Mouse (Mus musculus) MEL (cell line): ENCODE measurements around the gene Prox1. TPM values are rescaled to one million over a fixed set of nuclear protein-coding genes. Genes with fewer than 3 reads are reported as not detected.

Experiments
- DNase-seq: peaks from one replicate; pipeline ENCODE4 v3.0.0; 2011; ENCODE audit warnings: low read depth, low spot score
- H3K27ac ChIP-seq: 2 replicates; pipeline ENCODE4 v1.5.1; 2012; ENCODE audit warnings: low read depth, mild to moderate bottlenecking, control low read depth, low read length, moderate library complexity; ENCODE audit not compliant: control insufficient read depth
- H3K27me3 ChIP-seq, 2 experiments: fragments of 150-350 bp in 1 of 2; sonication (generic) in 1 of 2; 2 replicates each; pipeline ENCODE4 v1.6.1; 2012; ENCODE audit warnings: low read length in 2 of 2, mild to moderate bottlenecking in 2 of 2, improper control_type of control experiment in 1 of 2, moderate library complexity in 1 of 2; ENCODE audit not compliant: insufficient read depth in 2 of 2, control insufficient read depth in 1 of 2
- H3K36me3 ChIP-seq, 2 experiments: 2 replicates each; pipeline ENCODE4 v1.6.1; 2012 to 2014; ENCODE audit warnings: low read length in 2 of 2, improper control_type of control experiment in 1 of 2, inconsistent platforms in 1 of 2, mild to moderate bottlenecking in 1 of 2; ENCODE audit not compliant: insufficient read depth in 2 of 2, control insufficient read depth in 1 of 2
- H3K4me1 ChIP-seq, 2 experiments: fragments of 150-350 bp in 1 of 2; sonication (generic) in 1 of 2; 2 replicates each; pipeline ENCODE4 v1.6.1; 2012; ENCODE audit warnings: low read length in 2 of 2, improper control_type of control experiment in 1 of 2, mild to moderate bottlenecking in 1 of 2; ENCODE audit not compliant: insufficient read depth in 2 of 2, control insufficient read depth in 1 of 2
- H3K4me3 ChIP-seq, 2 experiments: fragments of 150-350 bp in 1 of 2; sonication (generic) in 1 of 2; 2 replicates each; pipeline ENCODE4 v1.5.1; 2012; ENCODE audit warnings: low read depth in 2 of 2, low read length in 2 of 2, mild to moderate bottlenecking in 2 of 2, moderate library complexity in 2 of 2, control low read depth in 1 of 2, improper control_type of control experiment in 1 of 2; ENCODE audit not compliant: control insufficient read depth in 1 of 2, insufficient read depth in 1 of 2
- H3K79me2 ChIP-seq: 2 replicates; pipeline ENCODE4 v1.6.1; 2012; ENCODE audit warnings: mild to moderate bottlenecking, low read length, moderate library complexity; ENCODE audit not compliant: control insufficient read depth, poor library complexity, insufficient read depth
- H3K9ac ChIP-seq: 2 replicates; pipeline ENCODE4 v1.6.1; 2012; ENCODE audit warnings: low read depth, mild to moderate bottlenecking, control low read depth, low read length, moderate library complexity; ENCODE audit not compliant: control insufficient read depth, poor library complexity, severe bottlenecking
- H3K9me3 ChIP-seq: fragments of 150-350 bp; sonication (generic); replicated peaks from 2 replicates; pipeline ENCODE4 v1.6.1; 2012; ENCODE audit warnings: mild to moderate bottlenecking, low read length, improper control_type of control experiment, moderate library complexity; ENCODE audit not compliant: insufficient read depth
- BHLHE40 ChIP-seq: IDR thresholded peaks from 2 replicates; pipeline ENCODE4 v1.6.1; 2012; ENCODE audit warnings: low read depth, mild to moderate bottlenecking, inconsistent platforms, low read length, improper control_type of control experiment, borderline replicate concordance
- CHD2 ChIP-seq: IDR thresholded peaks from 2 replicates; pipeline ENCODE4 v1.6.1; 2011; ENCODE audit warnings: low read length, improper control_type of control experiment
- CTCF ChIP-seq, 3 experiments: IDR thresholded peaks in 2 of 3; conservative IDR thresholded peaks in 1 of 3; 2 replicates each; pipeline ENCODE4 v1.5.1; 2011 to 2012; ENCODE audit warnings: low read length in 3 of 3, low read depth in 2 of 3, mild to moderate bottlenecking in 2 of 3, improper control_type of control experiment in 1 of 3, inconsistent platforms in 1 of 3, mixed read lengths in 1 of 3, moderate library complexity in 1 of 3; ENCODE audit not compliant: control insufficient read depth in 1 of 3, insufficient read depth in 1 of 3, poor library complexity in 1 of 3, severe bottlenecking in 1 of 3
- GABPA ChIP-seq: IDR thresholded peaks from 2 replicates; pipeline ENCODE4 v1.6.1; 2012; ENCODE audit warnings: low read depth, mild to moderate bottlenecking, inconsistent platforms, low read length, improper control_type of control experiment, moderate library complexity
- JUND ChIP-seq: IDR thresholded peaks from 2 replicates; pipeline ENCODE4 v1.6.1; 2011; ENCODE audit warnings: low read depth, mild to moderate bottlenecking, improper control_type of control experiment, low read length
- MAZ ChIP-seq: IDR thresholded peaks from 2 replicates; pipeline ENCODE4 v1.6.1; 2012; ENCODE audit warnings: low read depth, mild to moderate bottlenecking, inconsistent platforms, low read length, improper control_type of control experiment
- MEF2A ChIP-seq: IDR thresholded peaks from 2 replicates; pipeline ENCODE4 v1.6.1; 2014; ENCODE audit warnings: low read depth, mild to moderate bottlenecking, inconsistent platforms, low read length, improper control_type of control experiment; ENCODE audit not compliant: poor library complexity, insufficient replicate concordance, severe bottlenecking; ENCODE audit errors: extremely low read depth
- MXI1 ChIP-seq: IDR thresholded peaks from 2 replicates; pipeline ENCODE4 v1.6.1; 2011; ENCODE audit warnings: mild to moderate bottlenecking, low read depth, low read length, improper control_type of control experiment
- MYB ChIP-seq: IDR thresholded peaks from 2 replicates; pipeline ENCODE4 v1.6.1; 2011; ENCODE audit warnings: mild to moderate bottlenecking, low read depth, low read length, improper control_type of control experiment
- MYC ChIP-seq: IDR thresholded peaks from 2 replicates; pipeline ENCODE4 v1.6.1; 2011; ENCODE audit warnings: low read depth, mild to moderate bottlenecking, low read length, improper control_type of control experiment, moderate library complexity
- NELFE ChIP-seq: IDR thresholded peaks from 2 replicates; pipeline ENCODE4 v1.6.1; 2011; ENCODE audit warnings: low read depth, low read length, improper control_type of control experiment
- POLR2AphosphoS2 ChIP-seq: IDR thresholded peaks from 2 replicates; pipeline ENCODE4 v1.6.1; 2011; ENCODE audit warnings: low read length, improper control_type of control experiment
- POLR2AphosphoS5 ChIP-seq: IDR thresholded peaks from 2 replicates; pipeline ENCODE4 v1.6.1; 2012; ENCODE audit warnings: low read depth, borderline replicate concordance, mild to moderate bottlenecking, inconsistent platforms, low read length, moderate library complexity, mixed read lengths
- RAD21 ChIP-seq: IDR thresholded peaks from 2 replicates; pipeline ENCODE4 v1.6.1; 2011; ENCODE audit warnings: mild to moderate bottlenecking, low read depth, low read length, improper control_type of control experiment
- RCOR1 ChIP-seq: IDR thresholded peaks from 2 replicates; pipeline ENCODE4 v1.6.1; 2012; ENCODE audit warnings: low read depth, mild to moderate bottlenecking, inconsistent platforms, low read length, improper control_type of control experiment
- SIN3A ChIP-seq: IDR thresholded peaks from 2 replicates; pipeline ENCODE4 v1.6.1; 2012; ENCODE audit warnings: low read length, improper control_type of control experiment, inconsistent platforms
- SMC3 ChIP-seq: IDR thresholded peaks from 2 replicates; pipeline ENCODE4 v1.6.1; 2011; ENCODE audit warnings: low read depth, low read length, improper control_type of control experiment
- USF1 ChIP-seq: IDR thresholded peaks from 2 replicates; pipeline ENCODE4 v1.6.1; 2014; ENCODE audit warnings: low read depth, mild to moderate bottlenecking, inconsistent platforms, low read length, improper control_type of control experiment, moderate library complexity
- USF2 ChIP-seq, 2 experiments: IDR thresholded peaks; 2 replicates each; pipeline ENCODE4 v1.6.1; 2011 to 2012; ENCODE audit warnings: improper control_type of control experiment in 2 of 2, low read length in 2 of 2, borderline replicate concordance in 1 of 2, inconsistent platforms in 1 of 2, low read depth in 1 of 2, mild to moderate bottlenecking in 1 of 2; ENCODE audit not compliant: insufficient read depth in 1 of 2
- ZKSCAN1 ChIP-seq: IDR thresholded peaks from 2 replicates; pipeline ENCODE4 v1.6.1; 2012; ENCODE audit warnings: low read depth, mild to moderate bottlenecking, inconsistent platforms, low read length, improper control_type of control experiment, moderate library complexity
- ZNF384 ChIP-seq: IDR thresholded peaks from 2 replicates; pipeline ENCODE4 v1.6.1; 2012; ENCODE audit warnings: low read depth, mild to moderate bottlenecking, inconsistent platforms, low read length, improper control_type of control experiment
- polyA plus RNA-seq, 2 experiments: library from polyadenylated mRNA; stranded (reverse) in 1 of 2; unstranded in 1 of 2; fragments of >175 nt in 1 of 2; fragments of >200 nt in 1 of 2; gene quantifications; 2 replicates each; pipeline versions ENCODE4 v1.2.1 to v1.2.4; 2012; ENCODE audit warnings: low replicate concordance in 2 of 2, low read depth in 1 of 2; ENCODE audit not compliant: insufficient read length in 2 of 2, insufficient read depth in 1 of 2, missing spikeins in 1 of 2
- total RNA-seq: library from RNA; depleted of rRNA; stranded (reverse); fragments of 300-350 nt; gene quantifications from 2 replicates; pipeline ENCODE4 v1.2.3, GENCODE M21; 2012

Gene Prox1
- total and polyA plus RNA-seq, 3 experiments: not detected

DNA sequence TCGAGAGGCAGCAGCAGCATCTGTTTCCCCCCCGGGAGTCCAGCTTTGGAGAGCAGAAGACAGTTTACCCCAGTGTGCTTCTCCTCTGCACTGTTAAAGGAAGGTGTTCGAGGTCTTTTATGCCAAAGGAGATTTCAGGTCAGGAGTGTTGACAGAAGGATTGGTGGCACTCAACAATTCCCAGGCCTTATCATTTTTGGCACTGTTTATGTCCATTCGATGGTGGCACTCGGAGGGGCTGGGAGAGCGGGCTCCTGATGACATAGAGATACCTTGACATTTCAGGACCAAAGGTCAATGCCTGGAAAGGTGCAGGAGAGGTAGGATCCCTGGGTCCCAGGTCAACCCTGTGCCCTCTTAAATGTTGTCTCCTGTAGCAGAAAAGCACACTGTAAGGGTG, 31.2 kb upstream of the Prox1 start:
- TF ChIP-seq RCOR1 (no peak), JUND (no peak), SIN3A (no peak)
- no peaks in the 10 kb centered on the region for H3K36me3 ChIP-seq
- no peaks in the 10 kb centered on the region for H3K9me3 ChIP-seq
- no peak overlapping the region for H3K27ac ChIP-seq
- H3K4me3 ChIP-seq: no peak overlapping the region
- H3K9ac ChIP-seq: no peak overlapping the region
- DNase-seq: no peak
- H3K27me3 ChIP-seq: no peaks in the 10 kb centered on the region
- H3K4me1 ChIP-seq: no peaks in the 10 kb centered on the region
- H3K79me2 ChIP-seq: no peaks in the 10 kb centered on the region

DNA sequence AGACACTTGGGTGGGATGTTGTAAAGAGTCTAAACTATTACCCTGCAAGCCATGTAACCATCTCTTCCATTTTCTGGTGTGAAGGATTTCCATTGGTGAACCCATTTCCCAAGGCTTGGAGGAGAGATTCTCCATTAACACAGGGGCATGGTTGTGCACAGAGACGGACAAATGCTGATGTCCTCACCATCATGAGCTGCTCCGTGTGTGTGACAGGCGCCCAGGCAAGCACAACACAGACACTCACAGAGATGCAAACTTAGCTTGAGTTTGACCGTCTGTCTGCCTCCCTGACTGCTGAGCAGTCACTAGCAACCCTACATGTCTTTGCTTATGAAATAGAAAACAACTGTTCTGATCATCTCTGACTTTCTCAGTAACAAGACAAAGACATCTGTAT, 30.5 kb upstream of the Prox1 start:
- Histone ChIP-seq H3K4me3 (no peak overlapping the region), H3K9me3 (no peaks in the 10 kb centered on the region), H3K27me3 (no peaks in the 10 kb centered on the region), H3K4me1 (no peaks in the 10 kb centered on the region), H3K9ac (no peak overlapping the region), H3K79me2 (no peaks in the 10 kb centered on the region), H3K36me3 (no peaks in the 10 kb centered on the region), H3K27ac (no peak overlapping the region)
- DNase-seq: no peak
- TF ChIP-seq MYC: no peak

DNA sequence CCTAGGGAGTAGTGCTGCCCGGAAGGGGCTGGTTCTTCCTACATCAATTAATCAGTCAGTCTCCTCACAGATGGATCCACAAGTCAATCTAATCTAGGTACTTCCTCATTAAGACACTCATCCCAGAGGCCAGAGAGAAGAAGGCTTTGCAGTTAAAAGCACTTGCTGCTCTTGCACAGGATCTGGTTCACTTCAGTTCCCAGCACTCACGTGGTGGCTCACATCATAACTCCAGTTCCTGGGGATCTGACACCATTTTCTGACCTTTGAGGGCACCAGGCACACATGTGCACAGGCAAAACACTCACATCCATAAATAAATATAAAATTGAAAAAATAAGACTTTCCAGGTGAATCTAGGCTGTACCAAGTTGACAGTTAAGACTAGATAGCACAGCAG, 27.7 kb upstream of the Prox1 start:
- no peaks in the 10 kb centered on the region for H3K36me3 ChIP-seq
- no peak overlapping the region for H3K27ac ChIP-seq
- H3K9me3 ChIP-seq: no peaks in the 10 kb centered on the region
- no peak for TF ChIP-seq SMC3
- no peak for TF ChIP-seq MYB
- TF ChIP-seq CHD2: no peak
- TF ChIP-seq POLR2AphosphoS5: no peak
- no peak for TF ChIP-seq MAZ
- TF ChIP-seq USF1: no peak
- no peak for TF ChIP-seq RAD21
- no peak for TF ChIP-seq BHLHE40
- TF ChIP-seq MYC: no peak
- TF ChIP-seq CTCF (IDR thresholded peaks at IDR 0.05 in 2 of 3, conservative IDR thresholded peaks at IDR 0.05 in 1 of 3; ENCODE audit: control insufficient read depth in 1 of 3, insufficient read depth in 1 of 3, low read depth in 2 of 3, low read length in 3 of 3, poor library complexity in 1 of 3, severe bottlenecking in 1 of 3): no peak
- TF ChIP-seq POLR2AphosphoS2: no peak
- TF ChIP-seq NELFE: no peak
- no peak for TF ChIP-seq ZKSCAN1
- no peak for TF ChIP-seq GABPA
- no peak for TF ChIP-seq MEF2A
- TF ChIP-seq MXI1: no peak
- TF ChIP-seq ZNF384: no peak
- no peak for TF ChIP-seq USF2 (IDR thresholded peaks at IDR 0.05; ENCODE audit: borderline replicate concordance in 1 of 2, insufficient read depth in 1 of 2, low read depth in 1 of 2, low read length in 2 of 2)
- H3K4me1 ChIP-seq: no peaks in the 10 kb centered on the region
- no peak overlapping the region for H3K9ac ChIP-seq
- no peaks in the 10 kb centered on the region for H3K79me2 ChIP-seq
- DNase-seq: no peak
- no peaks in the 10 kb centered on the region for H3K27me3 ChIP-seq
- no peak overlapping the region for H3K4me3 ChIP-seq
